In genomic region chr13:55470372-55470771, GRCm38 (mm10) we compare ENCODE assay signal across 10 mouse cellular contexts. TPM values are rescaled to one million over a fixed set of nuclear protein-coding genes. Genes with fewer than 3 reads are reported as not detected.
DNase-seq lines count a peak whose midpoint lies in the region; ATAC-seq and TF ChIP-seq lines count a peak whose summit lies in the region.
"Had no signal": no experiment of that assay in that cellular context is flagged by ENCODE, and none has a peak within 500 bp of the region (broad histone marks: within the 10 kb centered on the region; RNA-seq: fewer than 3 reads in every experiment).

No protein-coding gene starts in this region.

- H3K9me3 ChIP-seq in hindbrain, embryonic 11.5 days (ENCODE audit: control insufficient read depth, low read length) = no peaks in the 10 kb centered on the region
- H3K9me3 ChIP-seq in midbrain, embryonic 15.5 days = no peaks in the 10 kb centered on the region
- no peaks in the 10 kb centered on the region for H3K9me3 ChIP-seq in liver, postnatal 0 days (ENCODE audit: low read length)
- H3K9me3 ChIP-seq: stomach, embryonic 15.5 days had no signal

- 0 out of 2 replicates have a peak, but pooled peaks cover 4% of the 10 kb centered on the region for H3K36me3 ChIP-seq in hindbrain, embryonic 11.5 days (ENCODE audit: control insufficient read depth, insufficient read depth, low read length)
- H3K36me3 ChIP-seq in midbrain, embryonic 15.5 days (replicated peaks) = peaks cover 8% of the 10 kb centered on the region
- no peaks in the 10 kb centered on the region for H3K36me3 ChIP-seq in liver, postnatal 0 days (replicated peaks; ENCODE audit: insufficient read depth, low read length)

- H3K4me1 ChIP-seq in hindbrain, embryonic 11.5 days (replicated peaks; ENCODE audit: control insufficient read depth, insufficient read depth, low read length) = peaks cover 44% of the 10 kb centered on the region
- peaks cover 98% of the 10 kb centered on the region for H3K4me1 ChIP-seq in midbrain, embryonic 15.5 days
- peaks cover 25% of the 10 kb centered on the region for H3K4me1 ChIP-seq in liver, postnatal 0 days (ENCODE audit: insufficient read depth)

- no peak for TF ChIP-seq EP300 in liver, postnatal 0 days (IDR thresholded peaks at IDR 0.05; ENCODE audit: low read depth)

- H3K4me3 ChIP-seq in hindbrain, embryonic 11.5 days (ENCODE audit: low read depth, low read length) = no peak overlapping the region
- H3K4me3 ChIP-seq in midbrain, embryonic 15.5 days = no peak overlapping the region
- no peak overlapping the region for H3K4me3 ChIP-seq in liver, postnatal 0 days (ENCODE audit: low read depth, low read length)

- no peak overlapping the region for H3K4me2 ChIP-seq in hindbrain, embryonic 11.5 days (replicated peaks; ENCODE audit: low read depth, low read length)
- H3K4me2 ChIP-seq in midbrain, embryonic 15.5 days = peak overlapping the region; percentile 97
- H3K4me2 ChIP-seq in liver, postnatal 0 days (ENCODE audit: low read depth, low read length) = no peak overlapping the region

- ATAC-seq in hindbrain, embryonic 11.5 days (ENCODE audit: low FRiP score) = no peak
- ATAC-seq in midbrain, embryonic 15.5 days (replicated peaks) = no peak
- ATAC-seq in liver, postnatal 0 days = no peak

- peak; percentile 30 for DNase-seq in kidney, postnatal 10 days
- DNase-seq in kidney, adult 8-10 months = no peak
- DNase-seq in cerebellum, adult 8-10 months = peak; percentile 84
- peak; percentile 43 for DNase-seq in hindbrain, embryonic 11.5 days (ENCODE audit: low spot score)
- no peak for DNase-seq in natural killer cell, adult 2 months (ENCODE audit: low spot score in 2 of 2)
- DNase-seq in liver, postnatal 0 days = no peak
- DNase-seq in heart, adult 9 months (ENCODE audit: low spot score in 2 of 2) = no peak
- DNase-seq: heart, postnatal 4 days had no signal

- H3K27ac ChIP-seq in hindbrain, embryonic 11.5 days (ENCODE audit: low read depth, low read length) = no peak overlapping the region
- peak overlapping the region; percentile 89 for H3K27ac ChIP-seq in midbrain, embryonic 15.5 days
- H3K27ac ChIP-seq in liver, postnatal 0 days (ENCODE audit: low read depth) = no peak overlapping the region
- H3K27ac ChIP-seq: stomach, embryonic 15.5 days had no signal

- H3K27me3 ChIP-seq in hindbrain, embryonic 11.5 days (ENCODE audit: control insufficient read depth, insufficient read depth, low read length) = peaks cover 2% of the 10 kb centered on the region; the same call in 1 of the 2 replicates
- no peaks in the 10 kb centered on the region for H3K27me3 ChIP-seq in midbrain, embryonic 15.5 days (replicated peaks)
- peaks cover 55% of the 10 kb centered on the region for H3K27me3 ChIP-seq in liver, postnatal 0 days (ENCODE audit: insufficient read depth, low read length)
- H3K27me3 ChIP-seq: stomach, embryonic 15.5 days had no signal

- no peak for TF ChIP-seq CTCF in liver, postnatal 0 days (IDR thresholded peaks at IDR 0.05; ENCODE audit: low read depth)

- H3K9ac ChIP-seq in hindbrain, embryonic 11.5 days (ENCODE audit: low read depth, low read length) = no peak overlapping the region; the same call in 1 of the 2 replicates
- peak overlapping the region; percentile 68; the same call in 1 of the 2 replicates for H3K9ac ChIP-seq in midbrain, embryonic 15.5 days
- H3K9ac ChIP-seq in liver, postnatal 0 days (replicated peaks) = no peak overlapping the region

- 55% methylated on average over 9 of the region's 9 CpGs for WGBS in hindbrain, embryonic 11.5 days
- WGBS in midbrain, embryonic 15.5 days = 29% methylated on average over 9 of the region's 9 CpGs
- WGBS in liver, postnatal 0 days (ENCODE audit: insufficient replicate concordance) = 72% methylated on average over 9 of the region's 9 CpGs

RNA-seq across cellular contexts. Expression of gene Prr7, which starts 6.3 kb away (rescaled TPM):
- 2.4 and 2.5 TPM in 2 replicates for polyA plus RNA-seq in hindbrain, embryonic 11.5 days (2014; fragmentation: Nextera tagmentation; extraction: Ambion mirVana)
- polyA plus RNA-seq in midbrain, embryonic 15.5 days (2015; fragmentation: Nextera tagmentation; extraction: Ambion mirVana) = 5.5 and 5.7 TPM in 2 replicates
- polyA plus RNA-seq in liver, postnatal 0 days (2015; fragmentation: Nextera tagmentation; extraction: Ambion mirVana) = not detected in 2 replicates

RNA-seq across cellular contexts. Expression of gene Dbn1, which starts 17.5 kb away (rescaled TPM):
- polyA plus RNA-seq in hindbrain, embryonic 11.5 days (2014; fragmentation: Nextera tagmentation; extraction: Ambion mirVana) = 277 and 314 TPM in 2 replicates
- polyA plus RNA-seq in midbrain, embryonic 15.5 days (2015; fragmentation: Nextera tagmentation; extraction: Ambion mirVana) = 622 and 645 TPM in 2 replicates
- polyA plus RNA-seq in liver, postnatal 0 days (2015; fragmentation: Nextera tagmentation; extraction: Ambion mirVana) = 4.1 and 4.2 TPM in 2 replicates

RNA-seq across cellular contexts. Expression of gene Grk6, which starts 25.5 kb away (rescaled TPM):
- 37.6 and 52.3 TPM in 2 replicates for polyA plus RNA-seq in hindbrain, embryonic 11.5 days (2014; fragmentation: Nextera tagmentation; extraction: Ambion mirVana)
- 40.8 and 41.4 TPM in 2 replicates for polyA plus RNA-seq in midbrain, embryonic 15.5 days (2015; fragmentation: Nextera tagmentation; extraction: Ambion mirVana)
- polyA plus RNA-seq in liver, postnatal 0 days (2015; fragmentation: Nextera tagmentation; extraction: Ambion mirVana) = 15.9 and 16.7 TPM in 2 replicates

RNA-seq across cellular contexts. Expression of gene Pdlim7, which starts 43.1 kb away (rescaled TPM):
- polyA plus RNA-seq in hindbrain, embryonic 11.5 days (2014; fragmentation: Nextera tagmentation; extraction: Ambion mirVana) = 135 and 152 TPM in 2 replicates
- polyA plus RNA-seq in midbrain, embryonic 15.5 days (2015; fragmentation: Nextera tagmentation; extraction: Ambion mirVana) = 167 and 171 TPM in 2 replicates
- 15.9 and 17.0 TPM in 2 replicates for polyA plus RNA-seq in liver, postnatal 0 days (2015; fragmentation: Nextera tagmentation; extraction: Ambion mirVana)

RNA-seq across cellular contexts. Expression of gene F12, which starts 43.8 kb away (rescaled TPM):
- polyA plus RNA-seq in hindbrain, embryonic 11.5 days (2014; fragmentation: Nextera tagmentation; extraction: Ambion mirVana) = 0.28 TPM in 1 of 2 replicates, not detected in the other
- polyA plus RNA-seq in midbrain, embryonic 15.5 days (2015; fragmentation: Nextera tagmentation; extraction: Ambion mirVana) = 0.09 and 0.14 TPM in 2 replicates
- 403 and 418 TPM in 2 replicates for polyA plus RNA-seq in liver, postnatal 0 days (2015; fragmentation: Nextera tagmentation; extraction: Ambion mirVana)

Comparison
In these comparisons a context has a peak if more than half of its experiments do, and no peak if none do; other contexts are left out.
1. DNase-seq: peak in kidney, postnatal 10 days (single experiment), cerebellum, adult 8-10 months (single experiment) and hindbrain, embryonic 11.5 days (single experiment); none in kidney, adult 8-10 months (0 of 2), natural killer cell, adult 2 months (0 of 2), liver, postnatal 0 days (single experiment) and heart, adult 9 months (0 of 2).
2. RNA of gene Dbn1, which starts 17.5 kb away (polyA plus RNA-seq): 622 to 645 TPM in midbrain, embryonic 15.5 days and 277 to 314 TPM in hindbrain, embryonic 11.5 days; 4.1 to 4.2 TPM in liver, postnatal 0 days; every median in the first group is over 10 times any median in the second.